Mouse (Mus musculus) kidney, adult 2 months (tissue): ENCODE measurements at regions not wholly inside any gene's neighbourhood (a gene's known extent, or its start where the extent isn't known, plus 50 kb on each side); places are given as distances from the start of the nearest gene placed in this dataset.

Experiments
- CTCF ChIP-seq: fragments of 200-500 bp; conservative IDR thresholded peaks from 2 replicates; pipeline ENCODE4 v1.5.1; 2011; ENCODE audit warnings: low read depth, mild to moderate bottlenecking, control low read depth, low read length, moderate library complexity, mixed read lengths; ENCODE audit not compliant: insufficient read depth, insufficient read length
- POLR2A ChIP-seq: fragments of 200-500 bp; IDR thresholded peaks from one replicate; pipeline ENCODE4 v1.6.1; 2011; ENCODE audit warnings: low read depth, low read length, control low read depth

GRCm38 (mm10) chr15:93121156-93121555 is 153.8 kb downstream of the Gxylt1 start:
- TF ChIP-seq POLR2A = no peak
- TF ChIP-seq CTCF = no peak
